Mouse (Mus musculus) cerebellum, postnatal 4 days (tissue): ENCODE measurements at regions not wholly inside any gene's neighbourhood (a gene's known extent, or its start where the extent isn't known, plus 50 kb on each side); places are given as distances from the start of the nearest gene placed in this dataset.
A peak's percentile ranks its signal among the peaks of the same experiment; 100 is the strongest.

Experiments used
- DNase-seq, 2 experiments: peaks; one replicate each; pipeline ENCODE4 v3.0.0; 2022; ENCODE audit warnings: low spot score in 2 of 2, mixed read lengths in 1 of 2

DNA sequence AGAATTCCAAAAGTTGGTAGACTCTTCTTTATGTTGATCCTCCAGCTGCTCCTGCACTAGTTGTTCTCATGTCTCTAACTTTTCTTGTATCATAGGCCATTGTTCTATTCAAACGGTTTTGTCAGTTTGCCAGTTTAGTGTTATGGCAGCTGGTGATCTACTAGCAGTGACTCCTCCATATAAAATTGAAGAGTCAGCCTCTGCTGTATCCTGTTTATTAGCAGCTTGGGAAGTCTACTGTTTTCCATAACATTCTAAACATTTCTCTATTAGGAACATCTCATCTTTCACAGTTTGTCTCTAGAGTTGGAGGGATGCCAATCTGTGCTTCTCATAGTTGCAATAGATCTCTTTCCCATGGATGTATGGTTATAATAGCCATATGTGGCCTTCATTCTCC is 58.6 kb downstream of the Drd1 start:
- no peak for DNase-seq

DNA sequence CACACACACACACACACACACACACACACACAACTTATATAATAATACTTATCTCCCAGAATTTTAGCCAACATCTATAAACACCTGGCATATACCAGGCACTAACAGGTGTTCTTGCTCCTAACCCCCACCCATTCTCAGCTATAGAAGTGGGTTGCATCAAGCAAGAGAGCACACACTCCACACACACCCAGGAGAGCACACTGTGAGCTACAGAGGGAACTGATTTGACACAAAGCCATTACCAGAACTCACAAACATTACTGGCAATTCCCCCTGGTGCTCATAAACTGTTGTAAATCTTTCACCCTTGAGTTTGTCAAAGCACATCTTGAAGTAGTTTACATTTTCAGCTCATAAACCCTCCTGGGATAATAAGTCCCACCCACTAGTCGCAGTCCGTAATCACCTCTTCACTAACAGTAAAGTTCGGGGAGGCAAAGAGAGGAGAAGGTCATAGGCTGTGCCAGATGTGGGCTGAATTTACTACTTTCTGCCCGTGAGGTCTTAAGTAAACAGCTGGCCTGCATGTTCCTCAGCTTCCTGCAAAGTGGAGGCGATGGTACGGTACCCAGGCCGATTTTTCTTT is 62.5 kb downstream of the Drd1 start:
- DNase-seq, result no peak

DNA sequence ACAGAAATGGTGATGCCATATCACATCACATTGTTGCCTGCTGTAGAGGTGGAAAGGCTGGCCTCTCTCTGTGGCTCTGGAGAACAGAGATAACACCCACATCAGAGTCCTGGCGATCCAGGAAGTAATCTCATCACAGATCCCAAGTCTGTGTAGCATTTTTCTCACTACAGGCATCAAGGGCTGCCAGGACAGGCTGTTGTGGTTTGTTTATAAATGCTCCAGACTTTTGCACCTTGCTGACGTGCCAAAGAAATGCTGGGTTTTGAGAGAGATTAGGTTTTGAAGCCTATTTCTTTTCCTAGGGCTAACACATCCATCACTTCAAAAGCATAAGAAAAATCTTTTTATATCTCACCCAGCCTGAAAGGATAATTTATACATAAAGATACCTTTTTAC is 76.3 kb downstream of the Drd1 start:
- no peak for DNase-seq

DNA sequence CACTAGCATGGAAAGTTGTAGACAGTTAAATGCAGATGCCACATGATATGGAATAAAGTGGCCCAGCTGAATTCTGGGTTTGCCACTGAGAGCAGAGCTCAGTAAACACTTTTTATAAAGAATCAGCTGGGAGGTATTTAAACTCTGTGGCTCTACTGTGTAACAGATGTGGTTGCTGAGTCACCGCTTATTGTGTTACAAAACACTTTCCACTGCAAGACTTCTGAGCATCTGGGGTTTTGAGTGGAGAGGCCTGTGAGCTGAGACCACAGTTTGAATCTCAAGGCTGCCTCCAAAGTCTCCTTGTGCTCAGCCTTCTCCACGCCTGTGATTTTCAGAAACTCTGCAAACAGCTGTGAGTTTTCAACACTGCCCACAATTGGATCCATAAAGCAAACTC is 86.1 kb downstream of the Drd1 start:
- DNase-seq, result no peak

DNA sequence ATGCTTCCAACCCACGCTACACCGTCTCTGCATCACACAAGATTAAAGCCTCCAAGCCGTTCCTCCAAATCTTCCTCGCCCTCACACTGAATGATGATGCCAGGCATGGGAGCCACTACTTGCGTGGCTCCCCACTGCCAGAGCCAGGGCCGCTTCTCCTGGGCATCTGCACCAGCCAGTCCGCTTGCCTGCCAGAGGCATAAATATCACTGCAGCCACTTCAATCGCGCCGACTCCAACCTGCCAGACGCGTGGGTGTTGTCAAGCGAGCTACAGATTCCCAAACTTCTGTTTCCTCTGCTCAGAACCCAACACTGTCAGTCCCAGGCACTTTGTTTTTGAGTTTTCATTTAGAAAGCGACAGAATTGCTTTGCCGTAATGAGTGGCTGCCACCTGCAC is 99.3 kb downstream of the Drd1 start:
- no peak for DNase-seq

DNA sequence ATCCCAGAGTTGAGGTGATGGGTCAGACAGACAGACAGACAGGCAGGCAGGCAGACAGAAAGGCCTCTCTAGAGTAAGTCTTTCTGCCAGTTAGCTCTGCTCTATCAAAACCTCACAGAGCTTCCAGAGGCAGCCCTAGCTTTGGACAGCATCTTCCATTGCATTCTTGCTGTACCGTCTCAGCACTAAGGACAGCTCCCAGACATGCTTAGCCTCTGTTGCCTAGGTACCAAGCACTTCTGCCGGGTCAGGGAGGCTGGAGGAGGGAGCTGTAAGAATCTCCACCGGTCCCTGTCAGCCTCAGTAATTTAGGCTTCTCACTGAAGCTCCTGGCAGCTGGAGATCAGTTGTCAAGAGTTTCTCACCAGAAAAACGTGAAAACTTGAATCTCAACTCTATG is 107.4 kb downstream of the Drd1 start:
- DNase-seq, result no peak

DNA sequence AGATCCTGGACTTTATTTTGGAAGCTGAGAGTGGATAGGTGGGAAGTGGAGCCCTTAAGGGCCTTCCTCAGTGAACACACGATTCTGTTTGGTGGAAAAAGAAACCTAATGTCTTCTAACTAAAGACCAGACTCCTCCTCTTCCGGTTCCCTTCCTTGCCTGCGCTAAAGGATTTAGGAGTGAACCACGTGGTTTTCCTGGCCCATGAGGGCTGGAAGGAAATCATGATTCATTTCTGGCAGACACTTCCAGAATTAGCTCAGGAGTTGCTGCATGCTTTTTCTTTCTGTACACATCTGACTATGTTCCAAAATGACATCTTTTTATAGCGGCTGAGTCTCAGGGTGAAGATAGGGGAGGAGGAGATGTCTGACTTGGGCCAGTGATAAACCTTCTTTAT is 109.8 kb downstream of the Drd1 start:
- no peak for DNase-seq

DNA sequence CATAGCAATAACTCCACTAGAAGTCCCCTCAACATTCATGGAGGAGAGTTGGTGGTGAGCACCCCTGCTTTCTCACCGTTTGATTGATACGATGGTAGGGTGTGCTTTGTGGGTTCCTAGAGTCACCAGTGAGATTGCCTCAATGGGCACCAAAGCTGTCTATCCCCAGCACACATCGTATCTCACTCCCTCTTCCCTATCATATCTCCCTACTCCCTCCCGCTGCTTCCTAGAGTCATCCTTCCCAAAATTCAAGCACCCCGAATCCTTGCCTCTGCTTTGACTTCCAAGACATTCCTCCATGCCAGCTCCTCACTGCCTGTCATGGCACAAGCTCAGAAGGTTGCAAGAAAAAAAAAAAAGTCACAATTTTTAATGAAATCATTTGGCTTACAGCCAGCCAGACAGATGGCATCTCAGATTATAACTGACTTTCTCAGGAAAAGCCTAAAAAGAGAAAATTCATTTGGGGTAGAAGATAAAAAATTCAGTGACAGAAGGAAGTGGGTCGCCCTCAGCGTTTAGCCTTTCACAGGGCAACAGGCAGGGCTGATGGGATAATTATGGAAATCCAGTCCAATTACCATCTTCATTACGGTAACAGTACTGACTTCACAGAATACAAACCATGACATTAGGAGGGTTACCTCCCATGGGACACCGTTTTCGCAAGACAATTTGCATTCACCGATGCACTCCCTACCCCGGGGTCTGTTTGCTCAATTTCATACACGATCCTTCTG is 114.3 kb downstream of the Drd1 start:
- peak in 1 of 2 experiments; percentile 36 for DNase-seq

DNA sequence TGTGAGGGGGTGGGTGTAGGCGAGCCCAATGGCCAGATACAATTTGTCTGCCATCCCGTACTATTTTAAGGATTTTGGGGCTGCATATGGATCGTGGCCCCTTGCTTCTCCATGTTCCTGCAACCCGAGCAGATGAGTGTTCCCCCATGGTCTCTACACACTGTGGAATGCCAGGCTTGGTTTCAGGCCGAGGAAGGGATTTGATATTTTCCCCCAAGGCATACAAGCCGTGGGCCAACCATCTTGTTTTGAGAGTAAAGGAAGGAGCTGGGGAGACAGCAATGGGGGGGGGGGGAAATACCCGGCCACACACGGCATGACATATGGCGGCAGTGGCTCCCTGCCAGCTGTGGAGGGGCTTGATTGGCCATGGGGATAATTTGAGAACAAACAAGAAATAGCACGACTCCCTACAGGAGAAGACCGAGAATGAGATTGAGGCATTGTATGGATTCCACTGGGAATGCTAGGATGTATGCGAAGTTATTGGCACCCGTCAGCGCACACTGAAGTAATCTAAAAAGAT is 120.3 kb downstream of the Drd1 start:
- peak in 1 of 2 experiments; percentile 49 for DNase-seq

DNA sequence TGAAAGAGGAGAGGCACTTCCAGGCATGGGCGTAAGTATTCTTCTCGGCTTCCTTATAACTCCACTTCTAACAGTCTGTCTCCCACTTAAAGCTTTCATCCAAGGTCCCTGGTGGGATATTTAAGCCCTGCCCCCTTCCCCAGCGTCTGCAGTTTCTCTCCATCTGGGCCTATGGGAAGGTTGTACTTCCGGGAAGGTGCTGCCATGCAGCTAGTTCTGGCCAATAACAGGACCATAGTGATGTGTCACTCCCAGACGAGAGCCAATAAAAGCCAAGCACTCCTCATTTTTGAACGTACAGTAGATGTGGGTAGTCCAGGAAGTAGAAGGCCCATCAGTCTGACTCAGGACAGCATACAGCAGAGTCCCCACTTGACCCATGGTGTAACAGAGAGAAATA is 121.0 kb downstream of the Drd1 start:
- no peak for DNase-seq

DNA sequence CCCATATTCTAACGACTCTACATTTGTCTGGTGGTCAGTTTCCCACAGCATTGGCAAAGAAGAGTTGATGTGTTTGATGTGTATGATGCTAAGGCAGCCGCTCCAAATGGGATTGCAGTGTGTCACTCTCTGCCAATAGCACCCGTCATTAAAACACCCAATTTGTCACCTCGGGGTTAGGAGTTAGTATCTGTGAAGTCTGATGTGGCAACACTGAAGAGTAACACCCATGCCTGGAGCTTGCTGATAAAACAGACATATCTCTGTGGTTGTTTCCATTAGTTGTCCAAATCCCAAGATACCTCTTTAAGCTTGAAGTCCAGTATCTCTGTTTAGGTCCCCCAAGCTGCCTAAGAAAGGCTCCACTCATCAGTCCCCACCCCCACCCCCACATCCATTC is 129.4 kb downstream of the Drd1 start:
- DNase-seq, result no peak

DNA sequence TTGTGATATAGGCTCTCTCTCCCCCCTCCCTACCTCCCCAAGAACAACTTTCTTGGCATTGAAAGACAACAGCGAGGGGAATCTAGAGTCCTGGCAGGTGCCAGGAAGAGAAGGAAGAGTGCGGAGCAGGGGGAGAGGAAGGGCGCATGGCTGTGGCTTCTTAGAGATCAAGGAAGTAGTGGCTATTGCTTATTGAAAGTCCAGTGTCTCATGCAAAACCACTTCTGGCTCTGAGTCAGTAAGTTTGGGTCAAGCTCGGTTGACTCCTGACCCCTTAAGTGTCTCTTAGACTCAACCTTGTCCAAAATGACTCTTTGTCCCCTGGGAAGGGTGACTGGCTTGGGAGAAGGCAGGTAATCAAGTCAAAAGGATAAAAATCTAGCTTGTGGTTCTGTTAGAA is 131.1 kb downstream of the Drd1 start:
- no peak for DNase-seq

DNA sequence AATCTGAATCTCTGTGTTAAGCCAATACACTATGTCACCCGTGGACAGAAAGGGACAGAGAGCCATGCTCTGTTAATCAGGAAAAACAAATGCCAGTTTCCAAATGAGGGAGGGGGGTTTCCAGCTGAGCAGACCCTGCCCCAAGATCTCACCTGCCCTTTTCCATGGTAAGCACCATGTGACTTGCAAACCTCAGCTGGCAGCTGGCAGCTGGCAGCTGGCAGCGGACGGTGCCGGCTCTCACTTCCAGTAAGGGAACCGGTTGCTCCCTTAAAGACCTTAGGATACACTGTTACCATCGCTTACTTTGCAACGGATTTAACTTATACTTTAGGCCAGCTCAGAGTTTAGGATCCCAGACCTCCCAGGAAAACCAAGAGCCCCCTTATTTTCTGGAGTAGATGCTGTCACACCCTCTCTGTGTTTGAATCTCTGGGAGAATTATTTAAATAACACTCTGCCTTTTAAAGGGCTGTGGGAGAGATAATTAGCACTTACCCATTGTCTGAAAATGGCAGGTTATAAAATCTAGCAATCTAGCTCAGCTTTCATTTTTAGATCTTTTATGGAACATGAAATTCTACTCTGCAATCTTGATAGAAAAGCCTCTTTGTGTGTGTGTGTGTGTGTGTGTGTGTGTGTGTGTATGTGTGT is 131.7 kb downstream of the Drd1 start:
- no peak for DNase-seq

DNA sequence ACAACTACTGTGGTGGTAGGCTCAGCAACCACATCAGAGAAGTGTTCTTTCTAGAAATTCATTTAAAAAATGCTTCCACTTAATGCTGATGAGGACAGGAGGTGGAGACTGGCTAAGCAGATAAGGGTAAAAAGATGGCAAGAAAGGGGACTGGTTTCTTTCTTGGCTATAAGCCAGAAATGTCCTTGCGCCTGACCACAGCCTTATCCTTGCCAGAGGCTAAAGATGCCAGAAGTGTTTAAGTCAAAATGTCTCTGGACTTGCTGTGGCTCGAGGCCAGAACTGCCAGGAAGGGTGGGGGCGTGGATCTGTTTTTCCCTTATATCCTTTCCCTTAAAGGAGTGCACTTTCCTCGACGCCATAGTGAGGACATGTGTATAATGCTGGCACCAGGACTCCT is 133.7 kb downstream of the Drd1 start:
- no peak for DNase-seq

DNA sequence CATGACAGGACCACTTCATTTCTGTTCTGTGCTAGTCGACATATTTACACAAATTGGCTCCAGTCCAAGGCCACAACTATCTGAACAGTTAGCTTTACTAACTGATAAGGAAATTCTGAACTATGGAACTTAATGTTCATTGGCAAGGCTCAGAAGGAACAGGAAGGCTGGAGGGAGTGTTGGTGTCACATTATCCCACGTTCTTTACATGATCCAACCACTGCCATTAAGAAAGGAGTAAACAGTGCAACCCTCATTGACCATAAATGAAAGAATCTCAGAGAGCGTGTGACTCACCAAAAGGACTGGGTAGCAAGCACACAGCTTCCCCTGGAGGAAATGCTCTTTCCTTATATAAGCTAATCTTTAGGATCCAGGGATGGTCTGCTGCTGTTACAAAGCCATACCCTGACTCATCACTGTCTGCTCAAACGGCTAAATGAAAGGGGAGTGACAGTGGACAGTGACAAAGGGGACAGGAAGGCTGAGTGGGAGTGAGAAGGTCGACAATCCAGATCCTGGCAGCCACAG is 135.6 kb downstream of the Drd1 start:
- no peak for DNase-seq

DNA sequence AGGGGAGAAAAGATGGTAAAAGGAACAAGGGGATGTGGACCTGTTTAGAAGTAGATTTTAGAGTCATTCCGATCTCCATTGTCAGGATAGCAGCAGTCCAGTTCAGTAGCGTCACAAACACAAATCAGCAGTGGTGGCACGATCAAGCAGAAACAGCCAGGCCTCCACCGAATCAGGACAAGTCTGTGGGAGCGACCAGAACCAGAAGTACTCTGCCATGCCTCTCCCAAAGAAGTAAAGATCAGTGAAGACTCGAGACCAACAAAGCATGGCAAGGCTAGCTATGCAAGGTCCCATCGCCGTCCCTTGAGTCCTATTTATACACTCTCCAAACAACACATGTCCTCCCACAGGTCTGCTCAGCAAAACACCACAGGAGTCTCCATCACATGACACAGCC is 140.0 kb downstream of the Drd1 start:
- DNase-seq, result no peak

DNA sequence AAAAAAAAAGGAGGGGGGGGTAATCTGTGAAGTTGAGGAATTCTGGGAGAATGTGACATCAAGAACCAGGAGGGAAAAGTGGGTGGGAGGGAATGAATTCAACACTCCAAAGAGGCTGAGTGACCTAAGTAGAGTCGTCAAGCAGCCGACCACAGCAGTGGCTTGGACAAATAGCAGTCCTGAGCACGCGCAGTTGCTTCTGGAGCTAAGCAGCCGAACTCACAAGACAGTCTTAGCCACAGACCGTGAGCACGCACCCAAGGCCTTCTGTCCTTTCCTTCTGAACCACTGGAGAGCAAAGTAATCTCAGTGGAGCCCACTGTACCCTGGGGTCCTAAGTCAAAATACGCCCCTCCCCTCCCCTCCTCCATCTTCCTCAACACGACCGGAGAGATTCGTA is 141.1 kb downstream of the Drd1 start:
- no peak for DNase-seq

DNA sequence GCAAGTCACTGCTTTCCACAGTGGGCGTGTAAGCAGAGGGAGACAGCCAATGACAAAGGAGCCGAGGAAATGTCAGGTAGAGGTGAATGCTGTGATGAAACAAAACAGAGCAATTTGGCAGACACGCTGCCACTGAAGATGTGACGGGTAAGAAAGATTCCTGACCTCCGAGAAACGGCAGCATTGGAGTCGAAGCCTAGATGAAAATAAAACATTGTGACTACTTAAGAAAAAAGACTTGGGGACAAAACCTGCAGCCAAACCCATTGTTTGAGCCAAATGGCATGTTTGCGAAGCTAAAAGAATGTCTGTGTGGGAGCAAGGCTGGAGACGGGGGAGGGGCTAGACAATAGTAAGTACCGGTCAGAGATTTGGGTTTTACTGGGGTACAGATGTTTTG is 142.0 kb downstream of the Drd1 start:
- no peak for DNase-seq

DNA sequence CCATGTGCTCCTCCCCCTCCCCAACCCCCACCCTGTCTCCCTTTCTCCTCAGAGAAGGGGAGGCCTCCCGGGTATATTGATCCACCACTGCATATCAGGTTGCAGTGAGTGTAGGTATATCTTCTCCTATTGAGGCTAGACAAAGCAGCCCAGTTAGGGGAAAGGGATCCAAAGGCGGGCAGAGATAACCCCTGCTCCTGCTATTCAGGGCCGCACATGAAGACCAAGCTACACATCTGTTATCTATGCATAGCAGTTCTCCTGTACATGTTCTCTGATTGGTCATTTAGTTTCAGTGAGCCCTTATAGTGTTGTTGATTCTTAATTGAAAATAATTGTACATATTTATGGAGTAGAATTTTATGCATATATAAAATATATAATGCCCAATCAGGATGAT is 143.7 kb downstream of the Drd1 start:
- no peak for DNase-seq

DNA sequence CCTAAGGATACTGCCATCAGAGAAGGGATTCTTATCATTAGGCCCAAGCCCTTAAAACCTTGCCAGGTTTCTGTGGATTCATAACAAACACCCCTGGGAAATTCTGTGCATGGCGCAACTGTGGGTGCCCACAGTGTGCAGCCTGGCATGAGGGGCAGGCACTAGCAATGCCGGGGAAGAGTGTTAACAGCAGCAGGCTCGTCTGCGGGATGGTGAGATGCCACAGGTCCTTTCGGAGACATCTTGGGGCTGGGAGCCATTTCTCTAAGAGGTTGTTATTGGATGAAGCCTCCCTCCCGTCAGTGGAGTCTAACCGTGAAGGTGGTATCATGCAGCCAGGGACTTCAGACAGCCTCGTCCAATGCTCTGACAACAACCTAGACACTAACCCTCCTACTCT is 144.2 kb downstream of the Drd1 start:
- DNase-seq, result no peak

DNA sequence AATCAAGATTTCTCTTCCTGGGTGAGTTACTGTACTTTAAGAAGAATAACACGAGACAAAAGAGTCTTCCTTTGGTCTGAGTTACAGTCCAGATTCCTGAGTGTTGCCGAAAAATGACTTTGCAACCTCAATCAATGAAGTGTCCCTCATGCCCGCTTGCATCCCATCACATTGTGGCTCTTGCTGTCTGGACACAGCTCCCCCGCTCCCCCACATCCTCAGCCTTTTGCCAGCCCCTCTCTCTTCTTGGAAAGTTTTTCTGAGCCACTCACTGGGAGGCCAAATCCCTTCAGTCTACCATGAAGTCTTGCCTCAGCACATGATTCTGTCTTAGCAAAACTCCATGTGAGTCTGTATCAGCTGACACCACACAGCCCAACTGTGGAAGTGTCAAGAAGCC is 145.3 kb downstream of the Drd1 start:
- DNase-seq, result no peak

DNA sequence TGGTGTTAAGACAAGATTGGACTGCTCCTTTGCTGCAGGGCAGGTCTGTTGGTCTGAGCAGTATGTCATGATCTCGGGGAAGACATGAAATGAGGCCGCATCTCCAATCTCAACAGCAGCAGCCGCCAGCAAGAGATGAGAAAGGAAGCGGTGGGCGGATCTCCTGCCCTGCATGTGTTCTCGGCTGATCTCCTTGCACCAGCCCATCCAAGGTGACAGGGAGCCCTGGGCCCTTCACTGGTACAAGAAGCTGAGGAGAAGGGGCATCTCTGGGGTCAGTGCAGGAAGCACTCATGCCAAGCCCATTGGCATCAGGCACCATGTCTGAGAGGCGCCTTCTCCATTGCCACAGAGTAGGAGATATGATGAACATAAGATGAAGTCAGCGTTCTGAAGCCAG is 151.0 kb downstream of the Drd1 start:
- DNase-seq, result no peak

DNA sequence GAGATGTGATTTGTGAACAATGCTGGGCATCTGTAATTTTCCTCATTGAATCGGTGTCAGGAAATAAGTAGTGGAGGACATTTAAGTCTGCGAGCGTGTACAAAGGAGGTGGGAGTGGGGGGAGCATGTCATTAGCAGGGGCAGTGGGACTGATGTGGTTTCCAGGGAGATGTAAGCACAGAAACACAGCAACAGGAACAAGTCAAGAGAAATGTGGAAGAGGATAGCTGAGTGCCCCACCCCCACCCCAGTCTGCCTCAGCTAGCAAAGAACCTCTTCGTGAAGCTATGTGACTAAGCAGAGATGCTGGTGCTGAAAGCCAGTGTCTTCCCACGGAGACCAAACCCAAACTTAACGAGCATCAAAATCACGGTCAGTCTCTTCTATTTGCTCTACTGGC is 151.9 kb downstream of the Drd1 start:
- no peak for DNase-seq
